Mouse (Mus musculus): Measurements from ENCODE around the gene Cd209g. TPM values are rescaled to one million over a fixed set of nuclear protein-coding genes. Genes with fewer than 3 reads are reported as not detected.

Cd209g gene
- total and polyA plus RNA-seq, 2 experiments from 2014 or later = 0.76 TPM; not detected in 1

DNA sequence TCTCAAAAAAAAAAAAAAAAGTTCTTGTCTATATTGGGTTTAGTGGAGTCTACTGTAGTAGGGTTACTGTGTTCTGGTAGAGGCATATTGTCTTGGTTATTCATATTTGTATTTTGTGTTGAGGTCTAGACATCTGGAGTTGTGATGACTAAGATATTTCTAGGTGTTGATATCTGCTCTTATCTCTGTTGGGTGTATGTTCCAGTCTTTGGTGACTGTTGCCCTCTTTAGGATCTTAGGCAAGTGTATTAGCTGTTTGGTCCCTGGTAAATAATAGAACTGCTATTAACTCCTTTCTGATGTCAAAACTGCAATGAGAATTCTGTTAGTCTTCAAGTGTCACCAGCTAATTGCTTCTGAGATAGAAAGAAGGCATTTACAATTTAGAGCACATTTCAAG is 21.0 kb downstream of the Cd209g start:
- Histone ChIP-seq H3K27me3 (ENCODE audit: insufficient read depth, low read length) (no peaks in the 10 kb centered on the region), H3K4me3 (ENCODE audit: low read depth, low read length) (no peak overlapping the region), H3K27ac (ENCODE audit: low read depth, low read length) (no peak overlapping the region), H3K4me1 (ENCODE audit: insufficient read depth) (no peaks in the 10 kb centered on the region), H3K36me3 (ENCODE audit: insufficient read depth) (no peaks in the 10 kb centered on the region), H3K9me3 (ENCODE audit: low read length) (no peaks in the 10 kb centered on the region), H3K4me2 (ENCODE audit: low read depth) (no peak overlapping the region), H3K9ac (no peak overlapping the region)
- ATAC-seq (no peak), DNase-seq (no peak)
- TF ChIP-seq CTCF (IDR thresholded peaks at IDR 0.05; ENCODE audit: low read depth) = no peak

DNA sequence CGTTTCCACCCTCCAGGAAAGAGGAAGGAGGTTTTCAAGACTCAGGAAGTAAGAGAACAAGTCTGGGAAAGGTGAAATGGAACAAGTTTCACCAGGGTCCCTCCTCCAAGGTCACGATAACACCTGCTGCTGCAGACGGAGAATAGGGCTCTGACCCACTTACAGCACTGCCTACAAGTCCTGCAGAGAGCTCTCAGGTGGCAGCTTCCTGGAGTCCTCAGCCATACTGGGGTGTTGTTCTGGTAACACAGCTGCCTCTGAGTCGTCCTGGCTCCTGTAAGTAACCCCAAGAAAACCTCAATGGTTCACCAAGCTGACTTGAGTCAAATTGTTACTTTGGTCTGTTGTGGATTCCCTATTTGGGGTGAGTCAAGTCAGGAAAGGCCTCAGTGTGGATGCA is 28.9 kb downstream of the Cd209g start:
- Histone ChIP-seq H3K36me3 (ENCODE audit: insufficient read depth) (no peaks in the 10 kb centered on the region), H3K4me1 (ENCODE audit: insufficient read depth) (peaks cover 8% of the 10 kb centered on the region; the same call in 1 of the 2 replicates), H3K27me3 (ENCODE audit: insufficient read depth, low read length) (no peaks in the 10 kb centered on the region), H3K9me3 (ENCODE audit: low read length) (no peaks in the 10 kb centered on the region), H3K4me3 (ENCODE audit: low read depth, low read length) (no peak overlapping the region), H3K9ac (no peak overlapping the region), H3K27ac (ENCODE audit: low read depth, low read length) (no peak overlapping the region), H3K4me2 (ENCODE audit: low read depth) (no peak overlapping the region)
- no peak for ATAC-seq
- no peak for TF ChIP-seq CTCF (IDR thresholded peaks at IDR 0.05; ENCODE audit: low read depth)
- WGBS = 65% methylated on average over 4 of the region's 4 CpGs
- no peak for DNase-seq

DNA sequence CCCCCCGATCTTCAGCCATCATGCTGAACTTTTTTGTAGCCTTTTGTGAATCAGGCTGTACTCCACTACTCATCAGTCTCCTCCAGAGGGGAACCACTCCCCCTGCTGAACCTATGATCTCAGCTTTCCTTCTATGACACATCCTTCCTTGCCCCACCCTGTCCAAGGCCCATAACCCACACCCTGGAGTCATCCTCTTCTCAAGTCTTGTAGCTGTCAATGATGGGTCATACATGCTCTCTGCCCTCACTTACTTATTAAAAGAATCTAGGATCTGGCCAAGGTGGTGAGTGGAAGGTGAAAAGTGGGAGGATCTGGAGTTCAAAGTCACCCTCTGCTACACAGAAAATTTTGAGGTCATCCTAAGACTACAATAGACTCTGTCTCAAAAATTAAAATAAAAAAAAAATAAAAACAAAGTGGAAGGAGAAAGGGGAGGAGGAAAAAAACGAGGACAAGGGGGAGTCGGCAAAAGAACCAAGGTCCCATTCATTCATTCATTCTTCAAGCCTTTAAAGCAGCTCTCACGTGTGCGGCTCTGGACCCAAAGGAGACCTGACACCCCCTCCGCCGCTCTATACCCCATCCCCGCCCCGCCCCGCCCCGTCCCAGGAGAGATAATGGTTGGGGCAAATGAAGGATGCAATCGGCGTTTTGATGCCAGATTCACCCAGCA is 31.4 kb downstream of the Cd209g start:
- WGBS = 5% methylated on average over 13 of the region's 13 CpGs
- Histone ChIP-seq H3K27ac (ENCODE audit: low read depth, low read length) (peak overlapping the region; percentile 89), H3K9ac (peak overlapping the region; percentile 72), H3K4me3 (ENCODE audit: low read depth, low read length) (peak overlapping the region; percentile 53), H3K9me3 (ENCODE audit: low read length) (no peaks in the 10 kb centered on the region), H3K4me2 (ENCODE audit: low read depth) (peak overlapping the region; percentile 70), H3K4me1 (ENCODE audit: insufficient read depth) (peaks cover 29% of the 10 kb centered on the region), H3K27me3 (ENCODE audit: insufficient read depth, low read length) (no peaks in the 10 kb centered on the region), H3K36me3 (ENCODE audit: insufficient read depth) (no peaks in the 10 kb centered on the region; the same call in 1 of the 2 replicates)
- DNase-seq (no peak), ATAC-seq (no peak; the same call in 1 of the 2 replicates)
- TF ChIP-seq CTCF (IDR thresholded peaks at IDR 0.05; ENCODE audit: low read depth) = no peak

DNA sequence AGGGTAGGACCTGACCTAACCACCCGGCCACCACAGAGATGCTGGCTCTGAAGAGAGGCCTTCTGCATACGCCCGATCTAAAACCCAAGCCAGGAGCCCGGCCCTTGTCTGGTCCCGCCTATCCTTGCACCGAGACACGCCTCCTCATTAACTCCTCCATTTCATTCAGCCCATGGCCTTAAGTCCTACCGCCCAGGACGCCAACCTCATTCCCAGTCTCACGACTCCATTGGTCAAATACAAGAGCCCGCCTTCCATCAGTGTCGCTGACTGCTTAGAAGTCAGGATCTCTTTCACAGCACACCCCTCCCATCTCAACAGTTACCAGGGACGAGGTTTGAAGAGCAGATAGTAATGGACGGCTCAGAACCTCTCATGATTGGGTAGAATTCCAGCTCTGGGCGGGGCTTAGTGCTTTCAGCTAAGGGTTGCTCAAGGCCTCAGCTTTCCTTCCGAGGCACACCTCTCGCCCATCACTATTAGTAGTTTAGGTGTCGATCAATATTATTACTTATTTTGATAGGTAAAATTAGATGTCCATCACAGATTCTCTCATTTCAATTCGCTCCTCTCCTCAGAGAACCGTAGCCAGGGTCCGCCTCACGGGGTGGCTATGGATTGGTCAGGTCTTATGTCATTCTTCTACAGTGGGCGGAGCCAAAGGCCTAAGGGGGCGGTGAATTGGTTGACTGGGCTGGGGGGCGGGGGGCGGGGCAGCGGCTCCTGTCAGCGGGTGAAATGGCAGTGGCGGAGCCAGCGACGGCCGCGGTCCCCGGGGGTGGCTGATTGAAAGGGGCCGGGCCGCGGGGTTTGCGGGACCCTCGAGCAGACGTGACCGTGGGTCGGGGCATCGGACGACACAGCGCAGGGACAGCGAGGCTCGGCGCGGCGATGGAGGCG is 32.2 kb downstream of the Cd209g start, which contains the start of gene Evi5l:
Evi5l (plus strand) TSS at position 716 of the 900 bp plus-strand sequence.
- Histone ChIP-seq H3K9ac (peak within 1 kb of the TSS; percentile 92), H3K9me3 (ENCODE audit: low read length) (no peaks in the 10 kb centered on the region), H3K4me1 (ENCODE audit: insufficient read depth) (peaks cover 29% of the 10 kb centered on the region), H3K27me3 (ENCODE audit: insufficient read depth, low read length) (no peaks in the 10 kb centered on the region), H3K4me3 (ENCODE audit: low read depth, low read length) (peak within 1 kb of the TSS; percentile 91), H3K27ac (ENCODE audit: low read depth, low read length) (peak within 1 kb of the TSS; percentile 89), H3K36me3 (ENCODE audit: insufficient read depth) (peaks cover under 1% of the 10 kb centered on the region; the same call in 1 of the 2 replicates), H3K4me2 (ENCODE audit: low read depth) (peak within 1 kb of the TSS; percentile 70)
- DNase-seq (peak; percentile 100), ATAC-seq (peak; percentile 95)
- TF ChIP-seq CTCF (IDR thresholded peaks at IDR 0.05; ENCODE audit: low read depth) = no peak
- WGBS = 2% methylated on average over 51 of the region's 51 CpGs

DNA sequence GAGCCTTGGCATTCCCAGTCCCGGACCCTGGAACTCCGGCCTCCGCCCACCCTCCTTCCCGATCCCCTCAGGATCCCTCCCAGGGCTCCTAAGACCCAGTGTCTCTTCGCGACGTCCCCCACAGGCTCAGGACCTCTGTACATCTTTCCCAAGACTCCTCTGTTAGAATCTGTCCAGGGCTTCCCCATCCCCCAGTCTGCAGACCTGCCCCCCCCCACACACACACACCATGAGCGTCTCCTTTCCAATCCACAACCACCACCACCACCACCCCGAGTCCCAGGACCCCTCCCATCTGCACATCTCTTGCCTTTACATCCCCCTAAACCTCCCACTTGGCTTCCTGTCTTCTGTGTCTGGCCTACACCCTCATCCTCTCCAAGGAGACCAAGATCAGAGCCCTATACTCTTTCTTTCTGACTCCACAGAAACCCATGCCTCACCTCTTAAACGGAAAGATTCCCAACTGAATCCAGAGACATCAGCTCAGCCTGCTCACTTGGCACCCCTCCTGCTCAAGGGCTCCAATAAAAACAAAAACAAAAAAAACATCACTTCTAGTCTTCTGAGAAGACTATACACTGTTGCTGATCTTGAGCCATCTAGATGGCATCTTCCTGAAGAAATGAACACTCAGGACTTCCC is 33.1 kb downstream of the Cd209g start:
- peaks cover 7% of the 10 kb centered on the region for H3K36me3 ChIP-seq (ENCODE audit: insufficient read depth)
- peak; percentile 20 for DNase-seq
- H3K9me3 ChIP-seq (ENCODE audit: low read length) = no peaks in the 10 kb centered on the region
- no peak for TF ChIP-seq CTCF (IDR thresholded peaks at IDR 0.05; ENCODE audit: low read depth)
- H3K4me3 ChIP-seq (ENCODE audit: low read depth, low read length) = peak overlapping the region; percentile 91
- H3K27ac ChIP-seq (ENCODE audit: low read depth, low read length) = peak overlapping the region; percentile 79
- H3K9ac ChIP-seq = peak overlapping the region; percentile 92
- ATAC-seq = no peak
- no peaks in the 10 kb centered on the region for H3K27me3 ChIP-seq (ENCODE audit: insufficient read depth, low read length)
- WGBS = 8% methylated on average over 10 of the region's 10 CpGs
- H3K4me2 ChIP-seq (ENCODE audit: low read depth) = peak overlapping the region; percentile 69
- H3K4me1 ChIP-seq (ENCODE audit: insufficient read depth) = peaks cover 29% of the 10 kb centered on the region

DNA sequence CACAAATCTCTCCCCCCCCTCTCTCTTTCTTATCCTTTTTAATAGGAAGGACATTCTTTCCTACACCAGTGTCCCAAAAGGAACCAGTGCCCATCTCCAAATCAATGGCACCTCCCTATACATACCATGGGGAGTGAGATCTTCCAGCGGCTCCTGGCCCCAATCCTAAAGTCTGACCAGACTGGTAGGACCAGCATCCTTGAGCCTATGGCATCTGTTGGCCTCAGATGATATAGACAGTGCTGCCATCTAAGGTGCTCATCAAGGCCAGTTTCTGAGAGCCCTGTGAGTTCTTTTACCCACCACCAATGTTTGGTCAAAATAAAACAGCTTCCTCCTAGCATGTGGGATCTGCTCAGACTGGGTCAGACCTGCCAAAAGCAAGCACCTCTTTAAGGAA is 34.0 kb downstream of the Cd209g start:
- Histone ChIP-seq H3K9me3 (ENCODE audit: low read length) (no peaks in the 10 kb centered on the region), H3K4me2 (ENCODE audit: low read depth) (peak overlapping the region; percentile 69), H3K4me1 (ENCODE audit: insufficient read depth) (peaks cover 29% of the 10 kb centered on the region), H3K36me3 (ENCODE audit: insufficient read depth) (peaks cover 7% of the 10 kb centered on the region), H3K4me3 (ENCODE audit: low read depth, low read length) (no peak overlapping the region), H3K27ac (ENCODE audit: low read depth, low read length) (no peak overlapping the region), H3K9ac (no peak overlapping the region), H3K27me3 (ENCODE audit: insufficient read depth, low read length) (no peaks in the 10 kb centered on the region)
- no peak for ATAC-seq
- TF ChIP-seq CTCF (IDR thresholded peaks at IDR 0.05; ENCODE audit: low read depth) = no peak
- no peak for DNase-seq
- 90% methylated on average over 1 of the region's 1 CpGs for WGBS
